Mouse (Mus musculus) urinary bladder, postnatal 36 days (tissue): ENCODE measurements around the gene Lrp10.
A peak's percentile ranks its signal among the peaks of the same experiment; 100 is the strongest.

Experiments used
- DNase-seq, 2 experiments: peaks; one replicate each; pipeline ENCODE4 v3.0.0; 2022; ENCODE audit warnings: low spot score in 2 of 2, mixed read lengths in 1 of 2

The Lrp10 gene

GRCm38 (mm10) chr14:54463959-54464292 is at the start of gene Lrp10:
Gene Lrp10, plus strand, starts transcription at chr14:54464137.
- peak; percentile 87 to 88 for DNase-seq

- DNase-seq, result no peak
Observed at GRCm38 (mm10) chr14:54415241-54416020, 48.5 kb upstream of the Lrp10 start.

GRCm38 (mm10) chr14:54416229-54416775 is 47.6 kb upstream of the Lrp10 start:
- DNase-seq, result no peak

GRCm38 (mm10) chr14:54416830-54417229 is 47.1 kb upstream of the Lrp10 start:
- no peak for DNase-seq

GRCm38 (mm10) chr14:54417623-54418081 is 46.3 kb upstream of the Lrp10 start, which contains the start of gene Slc7a7:
Gene Slc7a7, minus strand, starts transcription at chr14:54417780.
- DNase-seq, result no peak

- no peak for DNase-seq
Observed at GRCm38 (mm10) chr14:54421014-54421413, 42.9 kb upstream of the Lrp10 start.

- DNase-seq, result no peak
Observed at GRCm38 (mm10) chr14:54423406-54423805, 40.5 kb upstream of the Lrp10 start.

GRCm38 (mm10) chr14:54424634-54425033 is 39.3 kb upstream of the Lrp10 start:
- DNase-seq, result no peak

GRCm38 (mm10) chr14:54425540-54425939 is 38.4 kb upstream of the Lrp10 start:
- DNase-seq, result no peak

GRCm38 (mm10) chr14:54426003-54426688 is 37.8 kb upstream of the Lrp10 start:
- DNase-seq, result no peak

- peak; percentile 89 to 93 for DNase-seq
Observed at GRCm38 (mm10) chr14:54426689-54427398, 37.1 kb upstream of the Lrp10 start, which contains the start of gene Mrpl52. Gene Mrpl52, plus strand, starts transcription at chr14:54426909.

- no peak for DNase-seq
Observed at GRCm38 (mm10) chr14:54427696-54428095, 36.2 kb upstream of the Lrp10 start.

GRCm38 (mm10) chr14:54428421-54428820 is 35.5 kb upstream of the Lrp10 start:
- no peak for DNase-seq

GRCm38 (mm10) chr14:54429332-54430093 is 34.4 kb upstream of the Lrp10 start:
- DNase-seq, result no peak

GRCm38 (mm10) chr14:54430406-54431145 is 33.4 kb upstream of the Lrp10 start:
- no peak for DNase-seq

- peak; percentile 68 to 79 for DNase-seq
Observed at GRCm38 (mm10) chr14:54431334-54432077, 32.4 kb upstream of the Lrp10 start, which contains the start of gene Mmp14. Gene Mmp14, plus strand, starts transcription at chr14:54431612.

GRCm38 (mm10) chr14:54432078-54432836 is 31.7 kb upstream of the Lrp10 start:
- DNase-seq, result peak in 1 of 2 experiments; percentile 39

- peak in 1 of 2 experiments; percentile 29 for DNase-seq
Observed at GRCm38 (mm10) chr14:54432837-54433830, 30.8 kb upstream of the Lrp10 start.
